Mouse (Mus musculus): ENCODE data around the gene Trmt10c.

- no peak for TF ChIP-seq EP300 (IDR thresholded peaks at IDR 0.05; ENCODE audit: low read depth)
- no peak for TF ChIP-seq CTCF (IDR thresholded peaks at IDR 0.05; ENCODE audit: low read depth)
Observed at GRCm38 (mm10) chr16:56008862-56009261, 28.8 kb downstream of the Trmt10c start.
